Mouse (Mus musculus): ENCODE data around the gene Col5a1. TPM values are rescaled to one million over a fixed set of nuclear protein-coding genes. Genes with fewer than 3 reads are reported as not detected.
A peak's percentile ranks its signal among the peaks of the same experiment; 100 is the strongest.

Gene Col5a1
- polyA plus RNA-seq, 1 experiment from 2014 or later = 5.4 TPM

DNA sequence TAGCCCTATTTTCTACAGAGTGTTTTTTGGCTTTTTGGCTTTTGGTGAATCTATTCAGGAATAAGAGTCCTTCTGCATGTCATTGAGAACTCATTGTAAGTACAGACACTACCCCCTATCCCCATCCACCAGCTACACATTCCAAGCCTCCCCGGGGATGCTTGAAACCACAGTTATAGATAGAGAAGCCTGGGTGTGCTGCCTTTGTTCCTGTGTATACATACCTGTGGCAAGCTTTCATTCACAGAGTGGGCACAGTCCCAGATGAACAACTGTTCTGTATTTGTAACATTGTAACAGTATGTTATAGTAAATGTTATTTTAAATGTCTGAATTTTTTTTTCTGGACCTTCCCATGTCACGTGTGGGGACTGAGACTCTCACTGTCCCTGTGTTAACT lies 19.2 kb downstream of the Col5a1 start:
- Histone ChIP-seq H3K4me2 (replicated peaks) (no peak overlapping the region), H3K9me3 (no peaks in the 10 kb centered on the region), H3K36me3 (no peaks in the 10 kb centered on the region), H3K4me3 (no peak overlapping the region), H3K27me3 (no peaks in the 10 kb centered on the region), H3K9ac (replicated peaks) (no peak overlapping the region), H3K27ac (replicated peaks) (no peak overlapping the region), H3K4me1 (no peaks in the 10 kb centered on the region)
- 74% methylated on average over 2 of the region's 2 CpGs for WGBS
- no peak for ATAC-seq (replicated peaks)

DNA sequence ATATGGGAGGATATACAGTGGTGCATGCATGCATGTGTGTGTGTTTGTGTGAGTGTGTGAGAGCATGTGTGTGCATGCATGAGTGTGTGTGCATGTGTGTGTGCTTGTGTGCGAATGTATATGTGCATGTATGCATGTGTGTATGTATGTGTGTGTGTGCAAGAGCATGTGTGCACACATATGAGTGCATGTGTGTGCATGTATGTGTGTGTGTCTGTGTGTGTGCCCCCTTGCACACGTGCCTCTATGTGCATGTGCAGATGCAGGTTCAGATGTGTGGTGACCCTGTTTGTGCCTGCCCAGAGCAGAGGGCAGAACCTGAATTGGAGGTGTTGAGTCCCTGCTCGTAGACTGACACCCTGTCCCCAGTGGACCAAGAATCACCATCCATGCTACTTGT lies 24.3 kb downstream of the Col5a1 start:
- H3K27ac ChIP-seq (replicated peaks) = no peak overlapping the region
- H3K27me3 ChIP-seq = no peaks in the 10 kb centered on the region
- no peak overlapping the region for H3K9ac ChIP-seq (replicated peaks)
- no peaks in the 10 kb centered on the region for H3K36me3 ChIP-seq
- no peaks in the 10 kb centered on the region for H3K9me3 ChIP-seq
- H3K4me3 ChIP-seq = no peak overlapping the region
- no peak for ATAC-seq (replicated peaks)
- no peaks in the 10 kb centered on the region for H3K4me1 ChIP-seq
- no peak overlapping the region for H3K4me2 ChIP-seq (replicated peaks)
- WGBS = 85% methylated on average over 3 of the region's 3 CpGs

- no peak overlapping the region for H3K4me2 ChIP-seq (replicated peaks)
- H3K36me3 ChIP-seq = no peaks in the 10 kb centered on the region
- no peaks in the 10 kb centered on the region for H3K9me3 ChIP-seq
- H3K9ac ChIP-seq (replicated peaks) = no peak overlapping the region
- no peak overlapping the region for H3K27ac ChIP-seq (replicated peaks)
- no peak overlapping the region for H3K4me3 ChIP-seq
- no peaks in the 10 kb centered on the region for H3K27me3 ChIP-seq
- WGBS = 73% methylated on average over 1 of the region's 1 CpGs
- no peak for ATAC-seq (replicated peaks)
- H3K4me1 ChIP-seq = no peaks in the 10 kb centered on the region
These were observed 26.5 kb downstream of the Col5a1 start for GRCm38 (mm10) chr2:27912546-27913275.

DNA sequence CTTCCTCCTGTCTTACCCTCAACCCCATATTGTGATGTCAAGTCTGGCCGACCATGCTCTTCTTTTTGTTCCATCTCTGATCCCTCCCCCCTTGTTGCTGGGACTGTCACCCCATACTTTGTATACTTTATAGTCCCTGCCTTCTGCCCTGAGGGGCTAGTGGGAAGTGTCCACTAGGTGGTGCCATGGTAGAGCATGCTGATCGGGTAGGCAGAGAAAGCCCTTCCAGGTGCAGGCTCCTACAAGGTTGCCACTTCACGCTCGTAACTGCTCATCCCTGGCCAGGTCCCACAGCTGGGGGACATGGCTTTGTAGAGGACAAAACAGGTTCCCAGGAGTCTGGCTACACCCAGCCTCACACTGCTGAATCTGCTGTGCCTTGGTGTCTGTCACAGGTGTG lies 29.5 kb downstream of the Col5a1 start:
- Histone ChIP-seq H3K4me1 (no peaks in the 10 kb centered on the region), H3K36me3 (no peaks in the 10 kb centered on the region), H3K9me3 (no peaks in the 10 kb centered on the region), H3K4me3 (no peak overlapping the region), H3K27me3 (no peaks in the 10 kb centered on the region), H3K9ac (replicated peaks) (no peak overlapping the region), H3K27ac (replicated peaks) (no peak overlapping the region), H3K4me2 (replicated peaks) (no peak overlapping the region)
- 70% methylated on average over 4 of the region's 4 CpGs for WGBS
- no peak for ATAC-seq (replicated peaks)

GRCm38 (mm10) chr2:27916316-27916715 lies 30.1 kb downstream of the Col5a1 start:
- Histone ChIP-seq H3K4me1 (no peaks in the 10 kb centered on the region), H3K36me3 (no peaks in the 10 kb centered on the region), H3K4me3 (no peak overlapping the region), H3K27ac (replicated peaks) (no peak overlapping the region), H3K9me3 (no peaks in the 10 kb centered on the region), H3K27me3 (no peaks in the 10 kb centered on the region), H3K9ac (replicated peaks) (no peak overlapping the region), H3K4me2 (replicated peaks) (no peak overlapping the region)
- ATAC-seq (replicated peaks) = no peak
- WGBS = 53% methylated on average over 2 of the region's 2 CpGs

- H3K9me3 ChIP-seq = no peaks in the 10 kb centered on the region
- H3K27ac ChIP-seq (replicated peaks) = no peak overlapping the region
- H3K4me1 ChIP-seq = no peaks in the 10 kb centered on the region
- no peak overlapping the region for H3K4me2 ChIP-seq (replicated peaks)
- 93% methylated on average over 3 of the region's 3 CpGs for WGBS
- no peaks in the 10 kb centered on the region for H3K36me3 ChIP-seq
- no peaks in the 10 kb centered on the region for H3K27me3 ChIP-seq
- ATAC-seq (replicated peaks) = no peak
- H3K4me3 ChIP-seq = no peak overlapping the region
- H3K9ac ChIP-seq (replicated peaks) = no peak overlapping the region
These were observed 31.0 kb downstream of the Col5a1 start for GRCm38 (mm10) chr2:27917177-27917576.

DNA sequence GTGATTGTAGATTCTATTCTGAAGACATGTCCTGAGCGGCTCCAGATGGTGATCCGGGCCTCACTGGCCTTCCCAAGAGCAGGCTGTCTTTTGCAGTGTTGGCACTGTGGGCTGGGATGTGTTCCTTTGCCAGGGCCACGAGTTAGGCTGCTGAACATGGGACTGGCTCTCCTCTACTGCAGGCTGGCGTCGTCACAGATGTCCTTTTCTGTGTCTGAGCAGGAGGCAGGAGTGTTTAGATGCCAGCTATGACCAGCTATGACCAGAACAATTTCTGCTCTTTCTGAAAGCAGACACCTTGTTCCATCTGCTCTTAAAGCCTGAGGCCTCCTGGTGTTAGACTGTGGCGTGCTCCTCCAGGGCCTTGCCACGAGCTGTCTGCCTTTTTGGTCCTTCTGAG lies 31.9 kb downstream of the Col5a1 start:
- no peak overlapping the region for H3K27ac ChIP-seq (replicated peaks)
- no peak overlapping the region for H3K4me3 ChIP-seq
- H3K36me3 ChIP-seq = no peaks in the 10 kb centered on the region
- no peaks in the 10 kb centered on the region for H3K9me3 ChIP-seq
- WGBS = 76% methylated on average over 7 of the region's 7 CpGs
- ATAC-seq (replicated peaks) = no peak
- H3K27me3 ChIP-seq = no peaks in the 10 kb centered on the region
- no peaks in the 10 kb centered on the region for H3K4me1 ChIP-seq
- H3K4me2 ChIP-seq (replicated peaks) = no peak overlapping the region
- no peak overlapping the region for H3K9ac ChIP-seq (replicated peaks)

DNA sequence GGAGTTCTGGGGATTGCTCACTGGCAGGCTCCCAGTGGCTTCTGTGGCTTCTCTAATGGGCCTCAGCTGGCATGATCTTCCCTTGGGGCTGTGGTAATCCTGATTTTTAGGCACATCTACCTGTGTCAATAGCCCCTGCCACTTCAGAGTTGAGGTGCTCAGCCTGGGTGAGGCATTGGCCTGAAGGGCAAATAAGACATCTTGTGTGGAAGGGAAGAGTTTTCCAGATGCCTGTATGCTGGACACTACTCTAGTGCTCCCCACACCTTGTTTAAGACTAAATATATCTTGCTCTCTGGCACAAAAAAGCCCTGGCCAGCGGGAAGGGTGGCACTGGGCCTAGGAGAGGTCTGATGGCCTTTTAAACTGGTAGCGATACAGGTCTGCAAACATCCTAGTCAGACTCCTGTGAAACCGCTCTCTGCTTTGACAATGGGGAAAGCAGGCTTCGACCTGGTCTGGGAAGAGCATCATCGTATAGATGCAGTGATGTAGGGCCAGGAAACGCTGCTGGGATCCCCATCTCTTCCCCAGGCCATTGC lies 33.2 kb downstream of the Col5a1 start:
- H3K9me3 ChIP-seq = no peaks in the 10 kb centered on the region
- H3K27ac ChIP-seq (replicated peaks) = no peak overlapping the region
- H3K27me3 ChIP-seq = no peaks in the 10 kb centered on the region
- H3K4me2 ChIP-seq (replicated peaks) = no peak overlapping the region
- 89% methylated on average over 6 of the region's 6 CpGs for WGBS
- no peaks in the 10 kb centered on the region for H3K4me1 ChIP-seq
- no peaks in the 10 kb centered on the region for H3K36me3 ChIP-seq
- ATAC-seq (replicated peaks) = no peak
- H3K4me3 ChIP-seq = no peak overlapping the region
- no peak overlapping the region for H3K9ac ChIP-seq (replicated peaks)

DNA sequence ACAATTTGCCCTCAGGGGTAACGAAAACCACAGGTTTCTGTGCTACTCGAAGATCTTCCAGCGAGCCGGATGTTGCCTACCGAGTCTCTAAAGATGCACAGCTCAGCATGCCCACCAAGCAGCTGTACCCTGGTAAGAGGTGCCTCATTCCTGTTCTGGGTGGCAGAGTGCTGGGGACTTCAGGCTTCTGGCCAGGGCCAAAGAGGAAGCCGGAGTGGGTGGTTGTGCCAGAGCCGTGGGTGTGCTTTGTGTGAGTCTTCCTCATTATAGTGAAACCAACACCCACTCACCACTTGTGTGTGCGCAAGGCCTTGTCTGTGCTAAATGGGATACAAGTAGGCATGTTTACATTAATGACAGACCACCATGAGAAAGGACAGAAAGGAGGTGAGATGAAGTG lies 35.8 kb downstream of the Col5a1 start:
- H3K9ac ChIP-seq (replicated peaks) = no peak overlapping the region
- no peaks in the 10 kb centered on the region for H3K36me3 ChIP-seq
- H3K4me2 ChIP-seq (replicated peaks) = no peak overlapping the region
- H3K27ac ChIP-seq (replicated peaks) = no peak overlapping the region
- H3K27me3 ChIP-seq = no peaks in the 10 kb centered on the region
- 85% methylated on average over 8 of the region's 8 CpGs for WGBS
- H3K4me3 ChIP-seq = no peak overlapping the region
- no peaks in the 10 kb centered on the region for H3K9me3 ChIP-seq
- ATAC-seq (replicated peaks) = no peak
- no peaks in the 10 kb centered on the region for H3K4me1 ChIP-seq

DNA sequence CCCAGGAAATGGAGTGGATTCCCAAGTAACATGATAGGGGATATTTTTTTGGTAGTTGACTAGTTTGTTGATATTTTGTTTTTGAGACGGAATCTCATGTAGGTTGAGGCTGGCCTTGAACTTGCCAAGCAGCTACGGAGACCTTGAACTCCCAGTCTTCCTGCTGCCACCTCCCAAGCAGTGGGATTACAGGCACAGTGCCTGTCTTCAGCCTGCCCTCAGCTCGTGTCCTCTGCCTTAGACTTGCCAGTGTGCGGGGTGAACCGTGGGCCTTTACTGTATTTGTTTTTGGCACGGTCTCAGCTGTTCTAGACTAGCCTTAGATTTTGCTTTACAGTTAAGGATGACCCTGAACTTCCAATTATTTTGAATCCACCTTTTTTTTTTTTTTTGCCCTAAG lies 37.5 kb downstream of the Col5a1 start:
- Histone ChIP-seq H3K4me2 (replicated peaks) (no peak overlapping the region), H3K4me1 (no peaks in the 10 kb centered on the region), H3K9me3 (no peaks in the 10 kb centered on the region), H3K4me3 (no peak overlapping the region), H3K27ac (replicated peaks) (no peak overlapping the region), H3K36me3 (no peaks in the 10 kb centered on the region), H3K9ac (replicated peaks) (no peak overlapping the region), H3K27me3 (no peaks in the 10 kb centered on the region)
- no peak for ATAC-seq (replicated peaks)
- 88% methylated on average over 6 of the region's 6 CpGs for WGBS

- 88% methylated on average over 3 of the region's 3 CpGs for WGBS
- no peaks in the 10 kb centered on the region for H3K36me3 ChIP-seq
- H3K9ac ChIP-seq (replicated peaks) = no peak overlapping the region
- no peaks in the 10 kb centered on the region for H3K9me3 ChIP-seq
- no peaks in the 10 kb centered on the region for H3K27me3 ChIP-seq
- no peaks in the 10 kb centered on the region for H3K4me1 ChIP-seq
- H3K27ac ChIP-seq (replicated peaks) = no peak overlapping the region
- ATAC-seq (replicated peaks) = no peak
- H3K4me2 ChIP-seq (replicated peaks) = no peak overlapping the region
- no peak overlapping the region for H3K4me3 ChIP-seq
These were observed 38.2 kb downstream of the Col5a1 start for GRCm38 (mm10) chr2:27924463-27924862.

GRCm38 (mm10) chr2:27926478-27927165 lies 40.4 kb downstream of the Col5a1 start:
- no peaks in the 10 kb centered on the region for H3K9me3 ChIP-seq
- no peak overlapping the region for H3K27ac ChIP-seq (replicated peaks)
- H3K4me3 ChIP-seq = no peak overlapping the region
- 52% methylated on average over 7 of the region's 7 CpGs for WGBS
- H3K4me2 ChIP-seq (replicated peaks) = no peak overlapping the region
- 0 out of 2 replicates have a peak, but pooled peaks have one; percentile 19 for ATAC-seq (replicated peaks)
- no peaks in the 10 kb centered on the region for H3K36me3 ChIP-seq
- no peak overlapping the region for H3K9ac ChIP-seq (replicated peaks)
- H3K4me1 ChIP-seq = 0 out of 2 replicates have a peak, but pooled peaks cover under 1% of the 10 kb centered on the region
- H3K27me3 ChIP-seq = no peaks in the 10 kb centered on the region
